18 mouse cellular contexts compared by ENCODE assay signal in the genomic region with DNA sequence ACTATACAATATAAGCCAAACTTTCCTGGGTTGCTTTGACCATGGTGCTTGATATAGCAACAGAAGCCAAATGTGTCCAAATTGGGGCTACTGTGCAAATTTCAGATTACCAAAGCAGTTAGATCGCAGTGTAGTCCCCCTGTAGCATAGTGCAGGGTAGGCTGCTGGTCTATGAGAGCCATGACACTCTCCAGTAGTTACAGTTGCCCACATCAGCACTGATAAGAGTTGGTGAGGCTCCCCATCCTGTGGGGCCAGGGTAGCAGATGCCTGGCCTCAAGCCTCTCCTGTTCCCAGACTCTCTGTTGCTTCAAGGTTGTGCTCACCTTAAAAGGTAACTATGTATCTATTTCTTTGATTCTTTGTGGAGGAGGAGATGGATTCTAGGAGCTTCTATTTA. TPM values are rescaled to one million over a fixed set of nuclear protein-coding genes. Genes with fewer than 3 reads are reported as not detected.
"Had no signal": no experiment of that assay in that cellular context is flagged by ENCODE, and none has a peak within 500 bp of the region (broad histone marks: within the 10 kb centered on the region; RNA-seq: fewer than 3 reads in every experiment).

No protein-coding gene starts in this region.

- H3K9ac ChIP-seq: limb, embryonic 13.5 days; midbrain, embryonic 15.5 days; neural tube, embryonic 12.5 days had no signal

- ATAC-seq: midbrain, embryonic 15.5 days had no signal

- H3K27ac ChIP-seq: kidney, postnatal 0 days; limb, embryonic 13.5 days; midbrain, embryonic 15.5 days; neural tube, embryonic 12.5 days; stomach, postnatal 0 days had no signal

- H3K27me3 ChIP-seq: limb, embryonic 13.5 days; midbrain, embryonic 15.5 days; neural tube, embryonic 12.5 days had no signal

- DNase-seq: kidney, adult 11 months; kidney, adult 9 months; kidney, postnatal 36 days; left cerebral cortex, postnatal 4 days; lung, adult 18-20 months had no signal

- H3K9me3 ChIP-seq: limb, embryonic 13.5 days; midbrain, embryonic 15.5 days; neural tube, embryonic 12.5 days had no signal

- H3K4me2 ChIP-seq: limb, embryonic 13.5 days; midbrain, embryonic 11.5 days; midbrain, embryonic 15.5 days; neural tube, embryonic 12.5 days had no signal

- H3K4me3 ChIP-seq: limb, embryonic 13.5 days; midbrain, embryonic 15.5 days; neural tube, embryonic 12.5 days had no signal

- H3K36me3 ChIP-seq: limb, embryonic 13.5 days; midbrain, embryonic 15.5 days; neural tube, embryonic 12.5 days had no signal

- H3K4me1 ChIP-seq: limb, embryonic 13.5 days; midbrain, embryonic 15.5 days; neural tube, embryonic 12.5 days had no signal

RNA-seq across cellular contexts. Expression of gene Gm32742, which starts 27.5 kb away (rescaled TPM):
- total RNA-seq: layer of hippocampus, adult 18-20 months; layer of hippocampus, postnatal 10 days; left cerebral cortex, adult 18-20 months; left cerebral cortex, postnatal 10 days; megakaryocyte, adult 5-6 weeks; monocyte, adult 5-6 weeks; neutrophil, adult 5-6 weeks had no signal
- polyA plus RNA-seq: kidney, postnatal 0 days; limb, embryonic 13.5 days; midbrain, embryonic 11.5 days; midbrain, embryonic 15.5 days had no signal

RNA-seq across cellular contexts. Expression of gene 4833427G06Rik, which starts 36.0 kb away (rescaled TPM):
- total RNA-seq: left cerebral cortex, adult 18-20 months; megakaryocyte, adult 5-6 weeks; monocyte, adult 5-6 weeks; neutrophil, adult 5-6 weeks had no signal
- polyA plus RNA-seq: kidney, postnatal 0 days; limb, embryonic 13.5 days; midbrain, embryonic 11.5 days; stomach, postnatal 0 days had no signal
